Mouse (Mus musculus) midbrain, postnatal 0 days (tissue): Measurements from ENCODE around the gene Tnfsf4. TPM values are rescaled to one million over a fixed set of nuclear protein-coding genes. Genes with fewer than 3 reads are reported as not detected.

Experiments
- ATAC-seq: fragments of 200-750 bp; cut with Nextera tagmentation; 2 replicates; pipeline ENCODE4 v1.8.0; 2017; ENCODE audit warnings: moderate number of reproducible peaks, mild to moderate bottlenecking, moderate TSS enrichment, moderate library complexity; ENCODE audit not compliant: low FRiP score
- DNase-seq: peaks from one replicate; pipeline ENCODE4 v3.0.0-alpha.2; 2015; ENCODE audit warnings: low spot score
- H3K27ac ChIP-seq: fragments of 300-500 bp; sonication (generic); 2 replicates; pipeline ENCODE4 v1.5.1; 2014; ENCODE audit warnings: low read depth, mild to moderate bottlenecking, low read length, mixed read lengths
- H3K27me3 ChIP-seq: fragments of 300-500 bp; sonication (generic); 2 replicates; pipeline ENCODE4 v1.6.1; 2014; ENCODE audit warnings: low read length, control low read depth, mixed read lengths; ENCODE audit not compliant: insufficient read depth
- H3K36me3 ChIP-seq: fragments of 300-500 bp; sonication (generic); 2 replicates; pipeline ENCODE4 v1.6.1; 2014; ENCODE audit warnings: low read length, control low read depth, mixed read lengths; ENCODE audit not compliant: insufficient read depth
- H3K4me1 ChIP-seq: fragments of 300-500 bp; sonication (generic); 2 replicates; pipeline ENCODE4 v1.6.1; 2014; ENCODE audit warnings: mild to moderate bottlenecking, control low read depth, antibody characterized with exemption, low read length, mixed read lengths; ENCODE audit not compliant: insufficient read depth
- H3K4me2 ChIP-seq: fragments of 300-500 bp; sonication (generic); 2 replicates; pipeline ENCODE4 v1.6.1; 2014; ENCODE audit warnings: low read depth, mild to moderate bottlenecking, low read length, mixed read lengths; ENCODE audit not compliant: poor library complexity, severe bottlenecking
- H3K4me3 ChIP-seq: fragments of 300-500 bp; sonication (generic); 2 replicates; pipeline ENCODE4 v1.5.1; 2014; ENCODE audit warnings: low read depth, mild to moderate bottlenecking, low read length, moderate library complexity
- H3K9ac ChIP-seq: fragments of 300-500 bp; sonication (generic); replicated peaks from 2 replicates; pipeline ENCODE4 v1.6.1; 2014; ENCODE audit warnings: mild to moderate bottlenecking, low read length, moderate library complexity, mixed read lengths; ENCODE audit not compliant: poor library complexity, severe bottlenecking
- H3K9me3 ChIP-seq: fragments of 300-500 bp; sonication (generic); 2 replicates; pipeline ENCODE4 v1.6.1; 2016; ENCODE audit warnings: low read length, control low read depth
- CTCF ChIP-seq: IDR thresholded peaks from 2 replicates; pipeline ENCODE4 v1.5.1; 2016; ENCODE audit warnings: antibody characterized with exemption, mild to moderate bottlenecking
- WGBS: fragments of 180-500 bp; shearing (Covaris S2); extraction: QIAGEN DNeasy Blood & Tissue Kit; methylation state at CpG from one replicate; pipeline ENCODE4 v1.1.7; 2014; 5-methylcytosine and 5-hydroxymethylcytosine counted together
- polyA plus RNA-seq: library from polyadenylated mRNA; unstranded; fragments of >200 nt; fragmentation: Nextera tagmentation; extraction: Ambion mirVana; gene quantifications from 2 replicates; pipeline ENCODE4 v1.2.1, GENCODE M21; 2015
- total RNA-seq: library from RNA; depleted of rRNA; stranded (reverse); fragments of >200 nt; gene quantifications from 2 replicates; pipeline ENCODE4 v1.2.3, GENCODE M21; 2014

The Tnfsf4 gene
- total and polyA plus RNA-seq, 2 experiments from 2014 or later, result not detected

- Histone ChIP-seq H3K27ac (no peak overlapping the region), H3K4me2 (no peak overlapping the region), H3K9ac (no peak overlapping the region), H3K9me3 (no peaks in the 10 kb centered on the region), H3K36me3 (no peaks in the 10 kb centered on the region), H3K4me3 (no peak overlapping the region), H3K4me1 (no peaks in the 10 kb centered on the region), H3K27me3 (no peaks in the 10 kb centered on the region)
- WGBS, result 82% methylated on average over 1 of the region's 1 CpGs
- DNase-seq (no peak), ATAC-seq (no peak)
- no peak for TF ChIP-seq CTCF
Observed at GRCm38 (mm10) chr1:161427057-161427311, 31.8 kb downstream of the Tnfsf4 start.

GRCm38 (mm10) chr1:161435781-161436180 is 40.6 kb downstream of the Tnfsf4 start:
- H3K4me1 ChIP-seq, result no peaks in the 10 kb centered on the region
- H3K4me2 ChIP-seq, result no peak overlapping the region
- H3K9me3 ChIP-seq, result no peaks in the 10 kb centered on the region
- 85% methylated on average over 2 of the region's 2 CpGs for WGBS
- H3K4me3 ChIP-seq, result no peak overlapping the region
- H3K36me3 ChIP-seq, result no peaks in the 10 kb centered on the region
- no peak overlapping the region for H3K9ac ChIP-seq
- DNase-seq, result no peak
- no peak for TF ChIP-seq CTCF
- ATAC-seq, result no peak
- no peak overlapping the region for H3K27ac ChIP-seq
- no peaks in the 10 kb centered on the region for H3K27me3 ChIP-seq

GRCm38 (mm10) chr1:161436503-161436902 is 41.3 kb downstream of the Tnfsf4 start:
- Histone ChIP-seq H3K9me3 (no peaks in the 10 kb centered on the region), H3K27me3 (no peaks in the 10 kb centered on the region), H3K9ac (no peak overlapping the region), H3K4me2 (no peak overlapping the region), H3K36me3 (no peaks in the 10 kb centered on the region), H3K4me3 (no peak overlapping the region), H3K27ac (no peak overlapping the region), H3K4me1 (no peaks in the 10 kb centered on the region)
- WGBS, result 91% methylated on average over 6 of the region's 6 CpGs
- no peak for TF ChIP-seq CTCF
- DNase-seq (no peak), ATAC-seq (no peak)

- Histone ChIP-seq H3K4me3 (no peak overlapping the region), H3K9ac (no peak overlapping the region), H3K9me3 (no peaks in the 10 kb centered on the region), H3K4me1 (no peaks in the 10 kb centered on the region), H3K27me3 (no peaks in the 10 kb centered on the region), H3K27ac (no peak overlapping the region), H3K4me2 (no peak overlapping the region), H3K36me3 (no peaks in the 10 kb centered on the region)
- WGBS, result 72% methylated on average over 7 of the region's 7 CpGs
- no peak for DNase-seq
- TF ChIP-seq CTCF, result peak; percentile 25
- ATAC-seq, result no peak
Observed at GRCm38 (mm10) chr1:161444858-161445257, 49.6 kb downstream of the Tnfsf4 start.

GRCm38 (mm10) chr1:161451683-161452245 is 56.6 kb downstream of the Tnfsf4 start:
- Histone ChIP-seq H3K4me1 (no peaks in the 10 kb centered on the region), H3K36me3 (no peaks in the 10 kb centered on the region), H3K9me3 (no peaks in the 10 kb centered on the region), H3K9ac (no peak overlapping the region), H3K4me3 (no peak overlapping the region), H3K27me3 (no peaks in the 10 kb centered on the region), H3K27ac (no peak overlapping the region), H3K4me2 (no peak overlapping the region)
- no peak for DNase-seq
- 53% methylated on average over 3 of the region's 3 CpGs for WGBS
- TF ChIP-seq CTCF, result no peak
- no peak for ATAC-seq

GRCm38 (mm10) chr1:161452250-161452649 is 57.0 kb downstream of the Tnfsf4 start:
- no peak for DNase-seq
- no peak for ATAC-seq
- Histone ChIP-seq H3K4me2 (no peak overlapping the region), H3K9me3 (no peaks in the 10 kb centered on the region), H3K4me1 (no peaks in the 10 kb centered on the region), H3K27me3 (no peaks in the 10 kb centered on the region), H3K4me3 (no peak overlapping the region), H3K9ac (no peak overlapping the region), H3K27ac (no peak overlapping the region), H3K36me3 (no peaks in the 10 kb centered on the region)
- TF ChIP-seq CTCF, result no peak
- 88% methylated on average over 1 of the region's 1 CpGs for WGBS
